Mouse (Mus musculus) intestine, embryonic 14.5 days (tissue): ENCODE results near the gene Svop. TPM values are rescaled to one million over a fixed set of nuclear protein-coding genes. Genes with fewer than 3 reads are reported as not detected.
A peak's percentile ranks its signal among the peaks of the same experiment; 100 is the strongest.

Experiments used
- ATAC-seq: fragments of 200-750 bp; cut with Nextera tagmentation; replicated peaks from 2 replicates; pipeline ENCODE4 v1.8.0; 2017; ENCODE audit warnings: low read depth, moderate number of reproducible peaks, moderate TSS enrichment, moderate library complexity; ENCODE audit not compliant: low FRiP score, low TSS enrichment
- DNase-seq: peaks from one replicate; pipeline ENCODE4 v3.0.0-alpha.2; 2018; ENCODE audit warnings: low spot score
- H3K27ac ChIP-seq: fragments of 300-500 bp; sonication (generic); 2 replicates; pipeline ENCODE4 v1.5.1; 2014; ENCODE audit warnings: low read depth, mild to moderate bottlenecking, control low read depth
- H3K27me3 ChIP-seq: fragments of 300-500 bp; sonication (generic); replicated peaks from 2 replicates; pipeline ENCODE4 v1.6.1; 2014; ENCODE audit warnings: low read length, control low read depth; ENCODE audit not compliant: control insufficient read depth, insufficient read depth
- H3K36me3 ChIP-seq: fragments of 300-500 bp; sonication (generic); 2 replicates; pipeline ENCODE4 v1.6.1; 2014; ENCODE audit warnings: low read length, control low read depth; ENCODE audit not compliant: control insufficient read depth, insufficient read depth
- H3K4me1 ChIP-seq: fragments of 300-500 bp; sonication (generic); replicated peaks from 2 replicates; pipeline ENCODE4 v1.6.1; 2014; ENCODE audit warnings: low read length, control low read depth, mixed read lengths; ENCODE audit not compliant: control insufficient read depth, insufficient read depth
- H3K4me2 ChIP-seq: fragments of 300-500 bp; sonication (generic); 2 replicates; pipeline ENCODE4 v1.6.1; 2014; ENCODE audit warnings: low read length
- H3K4me3 ChIP-seq: fragments of 300-500 bp; sonication (generic); 2 replicates; pipeline ENCODE4 v1.5.1; 2014; ENCODE audit warnings: low read depth, low read length, control low read depth, mixed read lengths
- H3K9ac ChIP-seq: fragments of 300-500 bp; sonication (generic); 2 replicates; pipeline ENCODE4 v1.6.1; 2014; ENCODE audit warnings: mild to moderate bottlenecking, low read length
- H3K9me3 ChIP-seq: fragments of 300-500 bp; sonication (generic); 2 replicates; pipeline ENCODE4 v1.6.1; 2016; ENCODE audit warnings: low read length, control low read depth; ENCODE audit not compliant: control insufficient read depth
- WGBS: fragments of 180-500 bp; shearing (Covaris S2); extraction: QIAGEN DNeasy Blood & Tissue Kit; methylation state at CpG from one replicate; pipeline ENCODE4 v1.1.7; 2014; 5-methylcytosine and 5-hydroxymethylcytosine counted together
- polyA plus RNA-seq: library from polyadenylated mRNA; unstranded; fragments of >200 nt; fragmentation: Nextera tagmentation; extraction: Ambion mirVana; gene quantifications from 2 replicates; pipeline ENCODE4 v1.2.1, GENCODE M21; 2014

Gene Svop
- polyA plus RNA-seq, 1 experiment from 2014 or later: 3.1 TPM

DNA sequence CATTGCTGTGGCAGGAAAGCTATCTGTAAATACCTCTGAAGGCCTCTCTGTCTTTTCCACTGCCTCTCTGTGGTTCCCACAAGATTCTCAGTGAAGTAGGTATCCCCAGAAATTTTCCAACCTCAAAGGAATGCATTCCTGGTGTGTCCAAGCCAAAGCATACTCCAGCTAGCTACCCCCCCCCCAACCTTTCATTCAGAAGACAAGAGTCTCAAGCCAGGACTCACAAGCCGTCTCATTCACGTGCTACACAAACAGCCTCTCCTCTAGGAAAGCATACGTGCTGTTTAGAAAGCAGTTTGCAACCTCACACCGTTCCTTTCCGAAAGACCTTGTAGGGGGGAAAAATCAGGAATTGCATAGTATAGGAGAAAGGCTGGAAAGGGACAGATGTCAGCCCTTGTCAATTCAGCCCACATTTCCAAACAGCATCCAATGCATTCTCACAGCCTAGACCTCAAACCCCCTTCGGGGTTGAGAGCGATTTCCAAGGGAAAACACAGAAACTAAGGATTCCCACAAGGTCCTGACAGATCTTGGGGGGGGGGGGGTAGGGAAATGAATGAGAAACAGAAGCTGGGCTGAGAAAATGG lies 853 bp downstream of the Svop start:
- ATAC-seq: no peak
- Histone ChIP-seq H3K4me3 (0 out of 2 replicates have a peak overlapping the region, but pooled peaks have one; percentile 24), H3K27ac (no peak overlapping the region), H3K4me1 (peaks cover 4% of the 10 kb centered on the region; the same call in 1 of the 2 replicates), H3K36me3 (no peaks in the 10 kb centered on the region), H3K4me2 (no peak overlapping the region; the same call in 1 of the 2 replicates), H3K27me3 (no peaks in the 10 kb centered on the region), H3K9ac (no peak overlapping the region), H3K9me3 (no peaks in the 10 kb centered on the region)
- DNase-seq: no peak
- 24% methylated on average over 7 of the region's 7 CpGs for WGBS

DNA sequence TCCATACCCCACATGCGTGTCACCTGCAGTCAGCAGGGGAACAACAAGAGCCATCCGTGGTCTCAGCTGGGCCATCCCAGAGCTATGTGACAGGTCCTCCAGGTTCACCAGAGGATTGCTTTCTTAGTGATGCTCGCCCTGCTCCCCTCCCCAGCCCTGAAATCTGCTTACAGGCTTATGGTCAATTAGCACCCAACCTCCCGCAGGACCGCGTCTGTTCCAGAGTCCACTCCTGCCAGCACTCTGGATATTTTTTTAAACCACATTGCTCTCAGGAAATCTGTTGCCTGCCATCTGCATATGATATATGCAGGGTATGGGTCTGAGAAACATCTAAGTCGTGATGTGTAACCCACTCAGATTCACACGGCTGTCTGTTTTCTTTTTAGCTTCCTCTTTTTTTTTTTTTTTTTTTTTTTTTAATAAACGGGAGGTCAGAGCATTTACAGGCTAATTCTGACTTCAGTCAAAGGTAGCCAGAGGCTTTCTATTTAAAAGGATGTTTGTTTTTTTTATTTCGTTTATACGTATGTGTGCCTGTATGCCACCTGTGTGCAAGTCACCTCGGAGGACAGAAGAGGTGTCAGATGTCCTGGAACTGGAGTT lies 3.4 kb downstream of the Svop start:
- DNase-seq: no peak
- 72% methylated on average over 12 of the region's 12 CpGs for WGBS
- H3K9me3 ChIP-seq: no peaks in the 10 kb centered on the region
- H3K36me3 ChIP-seq: no peaks in the 10 kb centered on the region
- H3K4me3 ChIP-seq: no peak overlapping the region
- no peaks in the 10 kb centered on the region for H3K27me3 ChIP-seq
- H3K4me2 ChIP-seq: no peak overlapping the region
- H3K4me1 ChIP-seq: peaks cover 4% of the 10 kb centered on the region; the same call in 1 of the 2 replicates
- no peak overlapping the region for H3K27ac ChIP-seq
- ATAC-seq: no peak
- H3K9ac ChIP-seq: no peak overlapping the region

DNA sequence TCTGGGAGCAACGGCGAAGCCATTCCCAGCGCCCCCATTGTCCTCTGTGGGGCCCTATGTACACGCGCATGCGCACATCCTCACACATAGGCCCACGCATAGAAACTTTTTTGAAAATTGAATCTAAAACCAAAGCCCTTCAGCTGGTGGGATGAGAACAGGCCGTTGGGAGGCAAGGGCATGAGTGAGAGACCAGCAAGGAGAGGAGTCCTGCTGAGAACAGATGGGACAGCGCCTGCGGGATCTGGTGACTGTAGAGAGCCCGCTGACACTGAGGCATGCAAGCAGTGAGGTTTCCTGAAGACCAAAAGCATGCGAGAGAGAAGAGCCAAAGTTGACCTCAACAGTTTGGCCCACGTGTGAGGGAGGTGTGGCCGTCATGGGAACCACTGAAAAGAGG lies 5.9 kb downstream of the Svop start:
- ATAC-seq: no peak
- Histone ChIP-seq H3K36me3 (no peaks in the 10 kb centered on the region), H3K9ac (no peak overlapping the region), H3K4me2 (no peak overlapping the region), H3K4me1 (no peaks in the 10 kb centered on the region), H3K9me3 (no peaks in the 10 kb centered on the region), H3K27me3 (no peaks in the 10 kb centered on the region), H3K4me3 (no peak overlapping the region), H3K27ac (no peak overlapping the region)
- no peak for DNase-seq
- 74% methylated on average over 14 of the region's 14 CpGs for WGBS

DNA sequence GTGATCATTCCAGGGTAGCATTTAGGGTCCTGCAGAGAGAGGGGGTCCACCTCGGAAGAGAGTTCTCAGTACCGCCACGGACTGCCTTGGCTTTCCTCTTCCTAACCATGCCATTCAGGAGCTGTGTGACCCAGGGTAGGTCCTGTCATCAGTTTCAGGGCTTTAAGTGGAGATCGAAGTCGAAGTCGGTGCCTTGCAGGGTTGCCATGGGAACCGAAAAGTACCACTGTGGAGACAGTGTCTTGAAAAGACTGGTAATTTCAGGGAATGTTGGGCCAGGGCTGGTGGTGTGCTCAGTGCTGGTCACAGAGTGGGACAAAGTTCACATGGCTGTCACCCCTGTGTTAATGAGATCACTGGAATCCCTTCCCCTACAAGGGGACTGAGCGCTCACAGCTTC lies 14.4 kb downstream of the Svop start:
- WGBS: 66% methylated on average over 8 of the region's 8 CpGs
- Histone ChIP-seq H3K4me2 (no peak overlapping the region), H3K27me3 (no peaks in the 10 kb centered on the region), H3K36me3 (no peaks in the 10 kb centered on the region), H3K4me1 (no peaks in the 10 kb centered on the region), H3K9me3 (no peaks in the 10 kb centered on the region), H3K27ac (no peak overlapping the region), H3K9ac (no peak overlapping the region), H3K4me3 (no peak overlapping the region)
- no peak for ATAC-seq
- DNase-seq: no peak

DNA sequence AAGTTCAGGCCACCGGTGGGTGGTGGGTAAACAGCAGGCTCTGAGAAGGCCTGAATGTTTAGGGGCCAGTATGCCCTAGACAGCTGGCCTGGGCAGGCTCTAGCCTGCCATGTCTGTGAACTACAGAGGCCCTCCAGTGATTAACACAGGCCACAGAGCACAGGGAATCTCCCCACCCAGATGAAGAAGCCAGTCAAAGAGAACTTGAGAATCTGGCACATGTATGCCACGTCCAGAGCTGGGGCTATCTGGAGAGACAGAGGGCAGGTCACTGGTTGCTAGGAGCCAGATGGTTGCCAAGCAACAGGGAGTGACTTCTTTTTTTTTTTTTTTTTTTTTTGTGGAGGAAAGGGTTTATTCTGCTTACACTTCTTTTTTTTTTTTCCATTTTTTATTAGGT lies 19.1 kb downstream of the Svop start:
- no peaks in the 10 kb centered on the region for H3K27me3 ChIP-seq
- H3K4me2 ChIP-seq: no peak overlapping the region
- H3K27ac ChIP-seq: no peak overlapping the region
- DNase-seq (no peak), ATAC-seq (no peak)
- no peaks in the 10 kb centered on the region for H3K4me1 ChIP-seq
- H3K4me3 ChIP-seq: no peak overlapping the region
- H3K36me3 ChIP-seq: no peaks in the 10 kb centered on the region
- 48% methylated on average over 2 of the region's 2 CpGs for WGBS
- H3K9ac ChIP-seq: no peak overlapping the region
- no peaks in the 10 kb centered on the region for H3K9me3 ChIP-seq

DNA sequence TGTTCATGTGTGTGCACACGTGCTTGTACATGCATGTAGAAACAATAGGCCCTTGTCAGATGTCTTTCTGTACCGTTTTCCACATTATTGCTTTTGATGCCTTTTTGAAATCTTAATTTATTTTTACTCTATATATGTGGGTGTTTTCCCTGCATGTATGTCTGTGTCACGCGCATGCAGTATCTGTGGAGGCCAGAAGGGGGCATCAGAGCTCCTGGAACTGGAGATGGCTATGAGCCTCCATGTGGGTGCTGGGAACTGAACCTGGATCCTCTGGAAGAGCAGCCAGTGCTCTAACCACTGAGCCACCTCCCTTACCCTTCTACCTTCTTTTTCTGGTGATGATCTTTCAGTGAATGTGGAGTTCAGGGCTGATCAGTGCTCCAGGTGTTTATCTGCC lies 20.5 kb downstream of the Svop start:
- H3K4me2 ChIP-seq: no peak overlapping the region
- H3K27me3 ChIP-seq: no peaks in the 10 kb centered on the region
- no peaks in the 10 kb centered on the region for H3K9me3 ChIP-seq
- H3K4me1 ChIP-seq: no peaks in the 10 kb centered on the region
- H3K27ac ChIP-seq: no peak overlapping the region
- 90% methylated on average over 4 of the region's 4 CpGs for WGBS
- H3K9ac ChIP-seq: no peak overlapping the region
- H3K36me3 ChIP-seq: no peaks in the 10 kb centered on the region
- ATAC-seq: no peak
- no peak for DNase-seq
- H3K4me3 ChIP-seq: no peak overlapping the region

DNA sequence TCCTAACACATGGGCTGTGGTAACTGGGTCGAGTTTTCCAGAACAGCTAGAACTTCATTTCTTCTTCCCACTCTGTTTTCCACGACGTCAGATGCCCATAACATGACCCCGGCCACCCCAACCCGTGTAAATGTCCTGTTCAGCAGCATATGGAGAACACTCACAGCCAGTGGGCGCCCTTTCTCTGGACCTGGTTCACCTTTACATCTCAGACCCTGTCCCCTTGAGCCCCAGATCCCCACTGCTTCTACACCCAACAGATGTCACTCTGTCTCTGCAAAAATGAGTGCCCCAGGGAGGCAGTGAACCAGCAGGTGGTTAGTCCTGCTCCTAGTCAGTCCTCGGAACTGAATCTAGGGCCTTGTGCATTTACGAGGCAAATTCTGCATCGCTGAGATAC lies 23.4 kb downstream of the Svop start:
- DNase-seq (no peak), ATAC-seq (no peak)
- H3K4me2 ChIP-seq: no peak overlapping the region
- H3K27ac ChIP-seq: no peak overlapping the region
- no peaks in the 10 kb centered on the region for H3K9me3 ChIP-seq
- no peak overlapping the region for H3K4me3 ChIP-seq
- H3K27me3 ChIP-seq: no peaks in the 10 kb centered on the region
- H3K9ac ChIP-seq: no peak overlapping the region
- no peaks in the 10 kb centered on the region for H3K4me1 ChIP-seq
- H3K36me3 ChIP-seq: no peaks in the 10 kb centered on the region
- 71% methylated on average over 9 of the region's 9 CpGs for WGBS

DNA sequence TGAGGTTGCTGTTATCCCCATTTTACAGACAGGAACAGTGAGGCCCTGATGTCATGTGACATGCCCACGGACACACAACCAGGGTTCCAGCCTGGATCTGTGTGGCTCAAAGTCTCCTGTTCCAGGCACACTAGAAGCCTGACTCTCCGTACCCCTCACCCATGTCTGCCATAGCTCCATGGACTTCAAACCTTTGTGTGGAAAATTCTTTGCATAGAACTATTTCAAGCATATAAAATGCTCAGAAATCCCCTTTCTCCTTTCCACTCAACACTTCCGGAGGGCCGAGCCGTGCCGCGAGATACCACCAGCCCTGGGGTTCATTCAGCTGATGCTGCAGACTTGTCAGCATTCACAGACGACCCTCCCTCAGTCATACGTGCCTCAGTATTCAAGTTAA lies 23.8 kb downstream of the Svop start:
- no peak overlapping the region for H3K4me2 ChIP-seq
- no peaks in the 10 kb centered on the region for H3K36me3 ChIP-seq
- H3K9ac ChIP-seq: no peak overlapping the region
- DNase-seq (no peak), ATAC-seq (no peak)
- H3K9me3 ChIP-seq: no peaks in the 10 kb centered on the region
- H3K27me3 ChIP-seq: no peaks in the 10 kb centered on the region
- H3K4me3 ChIP-seq: no peak overlapping the region
- 80% methylated on average over 9 of the region's 9 CpGs for WGBS
- no peak overlapping the region for H3K27ac ChIP-seq
- no peaks in the 10 kb centered on the region for H3K4me1 ChIP-seq

DNA sequence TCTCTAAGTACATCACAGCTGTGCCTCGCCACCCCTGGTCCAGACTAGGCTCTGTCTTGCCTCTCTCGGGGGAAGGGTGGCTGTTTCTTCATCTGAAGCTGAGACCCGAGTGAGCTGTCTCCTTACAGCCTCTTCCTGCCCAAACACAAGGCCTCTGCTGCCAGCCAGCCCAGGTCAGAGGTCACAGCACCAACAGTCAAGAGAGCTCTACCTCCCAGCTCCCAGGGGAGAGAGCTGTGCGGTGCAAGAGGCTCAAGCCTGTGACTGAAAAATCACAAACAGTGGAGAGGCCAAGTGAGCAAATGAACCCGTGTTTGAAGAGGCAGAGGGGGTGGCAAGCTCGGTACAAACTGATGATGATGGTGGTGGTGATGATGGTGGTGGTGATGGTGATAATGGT lies 24.8 kb downstream of the Svop start:
- Histone ChIP-seq H3K9me3 (no peaks in the 10 kb centered on the region), H3K4me3 (no peak overlapping the region), H3K4me2 (no peak overlapping the region), H3K27ac (no peak overlapping the region), H3K27me3 (no peaks in the 10 kb centered on the region), H3K36me3 (no peaks in the 10 kb centered on the region), H3K4me1 (no peaks in the 10 kb centered on the region), H3K9ac (no peak overlapping the region)
- DNase-seq (no peak), ATAC-seq (no peak)
- WGBS: 42% methylated on average over 6 of the region's 6 CpGs
